Mouse (Mus musculus) heart, postnatal 0 days (tissue): ENCODE data around the gene Malsu1. TPM values are rescaled to one million over a fixed set of nuclear protein-coding genes. Genes with fewer than 3 reads are reported as not detected.

Experiments used
- ATAC-seq: fragments of 200-750 bp; cut with Nextera tagmentation; 2 replicates; pipeline ENCODE4 v1.8.0; 2017; ENCODE audit warnings: low read depth, moderate number of reproducible peaks, moderate library complexity; ENCODE audit not compliant: insufficient read depth
- DNase-seq: peaks from one replicate; pipeline ENCODE4 v3.0.0-alpha.2; 2016; ENCODE audit warnings: low spot score
- H3K27ac ChIP-seq: fragments of 300-500 bp; sonication (generic); 2 replicates; pipeline ENCODE4 v1.5.1; 2014; ENCODE audit warnings: low read depth, mild to moderate bottlenecking
- H3K27me3 ChIP-seq: fragments of 300-500 bp; sonication (generic); 2 replicates; pipeline ENCODE4 v1.6.1; 2014; ENCODE audit warnings: low read length, mixed read lengths; ENCODE audit not compliant: control insufficient read depth, insufficient read depth
- H3K36me3 ChIP-seq: fragments of 300-500 bp; sonication (generic); replicated peaks from 2 replicates; pipeline ENCODE4 v1.6.1; 2014; ENCODE audit warnings: low read length, mixed read lengths; ENCODE audit not compliant: control insufficient read depth, insufficient read depth
- H3K4me1 ChIP-seq: fragments of 300-500 bp; sonication (generic); 2 replicates; pipeline ENCODE4 v1.6.1; 2014; ENCODE audit warnings: antibody characterized with exemption; ENCODE audit not compliant: control insufficient read depth, insufficient read depth
- H3K4me2 ChIP-seq: fragments of 300-500 bp; sonication (generic); 2 replicates; pipeline ENCODE4 v1.6.1; 2014; ENCODE audit warnings: low read depth, mild to moderate bottlenecking, low read length, moderate library complexity
- H3K4me3 ChIP-seq: fragments of 300-500 bp; sonication (generic); 2 replicates; pipeline ENCODE4 v1.5.1; 2014; ENCODE audit warnings: low read depth, low read length
- H3K9ac ChIP-seq: fragments of 300-500 bp; sonication (generic); replicated peaks from 2 replicates; pipeline ENCODE4 v1.6.1; 2014; ENCODE audit warnings: low read depth, low read length, mixed read lengths
- H3K9me3 ChIP-seq: fragments of 300-500 bp; sonication (generic); replicated peaks from 2 replicates; pipeline ENCODE4 v1.6.1; 2016; ENCODE audit warnings: low read length; ENCODE audit not compliant: control insufficient read depth
- CTCF ChIP-seq: IDR thresholded peaks from 2 replicates; pipeline ENCODE4 v1.5.1; 2016; ENCODE audit warnings: antibody characterized with exemption, control low read depth, low read depth
- EP300 ChIP-seq: IDR thresholded peaks from 2 replicates; pipeline ENCODE4 v1.6.1; 2016; ENCODE audit warnings: antibody characterized with exemption, low read depth
- WGBS: fragments of 180-500 bp; shearing (Covaris S2); extraction: QIAGEN DNeasy Blood & Tissue Kit; methylation state at CpG from one replicate; pipeline ENCODE4 v1.1.7; 2014; 5-methylcytosine and 5-hydroxymethylcytosine counted together
- polyA plus RNA-seq: library from polyadenylated mRNA; unstranded; fragments of >200 nt; fragmentation: Nextera tagmentation; extraction: Ambion mirVana; gene quantifications from 2 replicates; pipeline ENCODE4 v1.2.1, GENCODE M21; 2015
- total RNA-seq: library from RNA; depleted of rRNA; stranded (reverse); fragments of >200 nt; gene quantifications from 2 replicates; pipeline ENCODE4 v1.2.3, GENCODE M21; 2014; ENCODE audit warnings: low replicate concordance; rRNA removed

The Malsu1 gene
- total and polyA plus RNA-seq, 2 experiments from 2014 or later: 35.3 to 97.6 TPM

DNA sequence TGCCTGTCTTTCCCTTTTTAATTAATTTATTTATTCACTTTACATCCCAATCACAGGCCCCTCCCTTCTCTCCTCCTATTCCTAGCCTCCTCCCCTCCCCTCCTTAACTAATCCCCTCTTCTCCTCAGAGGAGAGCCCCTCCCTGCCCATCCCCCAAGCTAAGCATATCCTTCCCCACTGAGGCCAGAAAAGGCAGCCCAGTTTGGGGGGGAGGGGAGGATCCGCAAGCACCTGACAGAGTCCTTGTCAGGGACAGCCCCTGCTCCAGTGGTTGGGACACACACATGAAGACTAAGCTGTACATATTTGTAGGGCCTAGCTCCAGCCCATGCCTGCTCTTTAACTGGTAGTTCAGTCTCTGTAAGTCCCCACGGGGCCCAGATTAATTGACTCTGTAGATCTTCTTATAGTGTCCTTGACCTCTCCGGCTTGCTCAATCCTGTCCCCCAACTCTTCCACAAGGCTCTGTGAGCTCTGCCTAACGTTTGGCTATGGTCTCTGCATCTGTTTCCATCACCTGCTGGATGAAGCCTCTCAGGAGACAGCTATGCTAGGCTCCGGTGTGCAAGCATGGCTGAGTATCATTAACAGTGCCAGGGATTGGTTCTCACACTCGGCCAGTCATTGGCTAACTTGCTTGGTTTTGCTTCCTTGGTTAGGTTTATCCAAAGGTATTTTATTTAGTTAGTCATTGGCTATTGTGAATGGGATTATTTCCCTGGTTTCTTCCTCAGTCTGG is 58.9 kb downstream of the Malsu1 start:
- H3K27ac ChIP-seq: no peak overlapping the region
- WGBS: 65% methylated on average over 6 of the region's 6 CpGs
- no peak overlapping the region for H3K4me2 ChIP-seq
- DNase-seq: no peak
- H3K27me3 ChIP-seq: no peaks in the 10 kb centered on the region
- H3K9ac ChIP-seq: no peak overlapping the region
- H3K36me3 ChIP-seq: no peaks in the 10 kb centered on the region
- no peaks in the 10 kb centered on the region; the same call in 1 of the 2 replicates for H3K4me1 ChIP-seq
- TF ChIP-seq EP300: no peak
- no peak for TF ChIP-seq CTCF
- H3K4me3 ChIP-seq: no peak overlapping the region
- no peak for ATAC-seq
- no peaks in the 10 kb centered on the region for H3K9me3 ChIP-seq

Other genes starting within 250 kb of the Malsu1 start
- gene Tmem176a, start 232.9 kb upstream of the Malsu1 start, total RNA-seq: 54.2 and 61.1 TPM in 2 replicates
- gene Tmem176a, start 232.9 kb upstream of the Malsu1 start, polyA plus RNA-seq: 53.4 and 58.2 TPM in 2 replicates
- 93.9 and 147 TPM in 2 replicates for gene Tmem176b, start 232.3 kb upstream of the Malsu1 start, total RNA-seq
- gene Tmem176b, start 232.3 kb upstream of the Malsu1 start, polyA plus RNA-seq: 168 and 184 TPM in 2 replicates
- gene Aoc1, start 200.9 kb upstream of the Malsu1 start, total RNA-seq: 0.99 TPM in 1 of 2 replicates, not detected in the other
- 0.26 TPM in 1 of 2 replicates, not detected in the other for gene Aoc1, start 200.9 kb upstream of the Malsu1 start, polyA plus RNA-seq
- not detected in 2 replicates for gene 1600015I10Rik, start 143.9 kb upstream of the Malsu1 start, total RNA-seq
- gene 1600015I10Rik, start 143.9 kb upstream of the Malsu1 start, polyA plus RNA-seq: 0.07 and 0.08 TPM in 2 replicates
- gene Doxl2, start 98.8 kb upstream of the Malsu1 start, total RNA-seq: not detected in 2 replicates
- not detected in 2 replicates for gene Doxl2, start 98.8 kb upstream of the Malsu1 start, polyA plus RNA-seq
- not detected in 2 replicates for gene Svs1, start 86.9 kb upstream of the Malsu1 start, total RNA-seq
- gene Svs1, start 86.9 kb upstream of the Malsu1 start, polyA plus RNA-seq: not detected in 2 replicates
- gene Gpnmb, start 37.2 kb upstream of the Malsu1 start, total RNA-seq: 5.1 and 13.7 TPM in 2 replicates
- 4.0 and 7.2 TPM in 2 replicates for gene Gpnmb, start 37.2 kb upstream of the Malsu1 start, polyA plus RNA-seq
- gene Igf2bp3, start 141.2 kb downstream of the Malsu1 start, total RNA-seq: 9.4 and 21.5 TPM in 2 replicates
- 19.0 and 21.0 TPM in 2 replicates for gene Igf2bp3, start 141.2 kb downstream of the Malsu1 start, polyA plus RNA-seq
- gene Tra2a, start 190.2 kb downstream of the Malsu1 start, total RNA-seq: 33.6 and 41.8 TPM in 2 replicates
- 26.0 and 32.5 TPM in 2 replicates for gene Tra2a, start 190.2 kb downstream of the Malsu1 start, polyA plus RNA-seq
- 4.3 and 6.9 TPM in 2 replicates for gene Ccdc126, start 245.5 kb downstream of the Malsu1 start, total RNA-seq
- 8.3 and 9.2 TPM in 2 replicates for gene Ccdc126, start 245.5 kb downstream of the Malsu1 start, polyA plus RNA-seq